Mouse (Mus musculus) neural tube, embryonic 14.5 days (tissue): ENCODE data around the gene Tsnaxip1. TPM values are rescaled to one million over a fixed set of nuclear protein-coding genes. Genes with fewer than 3 reads are reported as not detected.
A peak's percentile ranks its signal among the peaks of the same experiment; 100 is the strongest.

ENCODE experiments used
- ATAC-seq: fragments of 200-750 bp; cut with Nextera tagmentation; 2 replicates; pipeline ENCODE4 v1.8.0; 2017; ENCODE audit warnings: low read depth, mild to moderate bottlenecking, moderate TSS enrichment, moderate library complexity
- H3K27ac ChIP-seq: fragments of 300-500 bp; sonication (generic); 2 replicates; pipeline ENCODE4 v1.5.1; 2014; ENCODE audit warnings: low read depth, mild to moderate bottlenecking, control low read depth, low read length, moderate library complexity, mixed read lengths
- H3K27me3 ChIP-seq: fragments of 300-500 bp; sonication (generic); 2 replicates; pipeline ENCODE4 v1.6.1; 2014; ENCODE audit warnings: low read length; ENCODE audit not compliant: control insufficient read depth, insufficient read depth
- H3K36me3 ChIP-seq: fragments of 300-500 bp; sonication (generic); 2 replicates; pipeline ENCODE4 v1.6.1; 2014; ENCODE audit warnings: low read length, mixed read lengths; ENCODE audit not compliant: control insufficient read depth, insufficient read depth
- H3K4me1 ChIP-seq: fragments of 300-500 bp; sonication (generic); 2 replicates; pipeline ENCODE4 v1.6.1; 2014; ENCODE audit warnings: low read length; ENCODE audit not compliant: control insufficient read depth, insufficient read depth
- H3K4me2 ChIP-seq: fragments of 300-500 bp; sonication (generic); 2 replicates; pipeline ENCODE4 v1.6.1; 2014; ENCODE audit warnings: mild to moderate bottlenecking, low read depth, low read length, control low read depth
- H3K4me3 ChIP-seq: fragments of 300-500 bp; sonication (generic); 2 replicates; pipeline ENCODE4 v1.5.1; 2014; ENCODE audit warnings: low read depth, low read length, control low read depth, mixed read lengths
- H3K9ac ChIP-seq: fragments of 300-500 bp; sonication (generic); replicated peaks from 2 replicates; pipeline ENCODE4 v1.6.1; 2014; ENCODE audit warnings: low read depth, mild to moderate bottlenecking, control low read depth, low read length, mixed read lengths
- H3K9me3 ChIP-seq: fragments of 300-500 bp; sonication (generic); 2 replicates; pipeline ENCODE4 v1.6.1; 2016; ENCODE audit warnings: low read length; ENCODE audit not compliant: control insufficient read depth
- WGBS: fragments of 180-500 bp; shearing (Covaris S2); extraction: QIAGEN DNeasy Blood & Tissue Kit; methylation state at CpG from one replicate; pipeline ENCODE4 v1.1.7; 2014; 5-methylcytosine and 5-hydroxymethylcytosine counted together
- polyA plus RNA-seq: library from polyadenylated mRNA; unstranded; fragments of >200 nt; fragmentation: Nextera tagmentation; extraction: Ambion mirVana; gene quantifications from 2 replicates; pipeline ENCODE4 v1.2.1, GENCODE M21; 2014

Gene Tsnaxip1
- polyA plus RNA-seq, 1 experiment from 2014 or later: 0.28 TPM

DNA sequence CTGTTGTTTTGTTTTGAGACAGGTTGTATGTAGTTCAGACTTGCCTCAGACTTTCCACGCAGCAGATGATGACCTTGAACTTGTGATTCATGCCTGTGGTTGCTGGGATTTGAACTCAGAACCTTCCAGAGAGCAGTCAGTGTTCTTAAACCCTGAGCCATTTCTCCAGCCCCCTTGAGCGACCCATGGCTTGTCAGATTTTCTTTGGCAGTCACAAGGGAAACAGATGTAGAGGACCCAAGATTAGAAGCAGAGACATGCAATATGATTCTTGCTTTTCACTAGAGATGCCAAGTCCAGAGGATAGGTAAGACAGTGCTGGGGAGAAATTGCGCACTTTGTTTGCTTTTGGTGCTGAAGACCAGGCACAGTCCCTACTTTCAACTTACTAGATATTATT lies 25.6 kb downstream of the Tsnaxip1 start, which contains the start of gene Cenpt:
TSS of gene Cenpt (minus strand) at position 101 of the 400 bp plus-strand sequence.
- no peak within 1 kb of the TSS for H3K4me3 ChIP-seq

DNA sequence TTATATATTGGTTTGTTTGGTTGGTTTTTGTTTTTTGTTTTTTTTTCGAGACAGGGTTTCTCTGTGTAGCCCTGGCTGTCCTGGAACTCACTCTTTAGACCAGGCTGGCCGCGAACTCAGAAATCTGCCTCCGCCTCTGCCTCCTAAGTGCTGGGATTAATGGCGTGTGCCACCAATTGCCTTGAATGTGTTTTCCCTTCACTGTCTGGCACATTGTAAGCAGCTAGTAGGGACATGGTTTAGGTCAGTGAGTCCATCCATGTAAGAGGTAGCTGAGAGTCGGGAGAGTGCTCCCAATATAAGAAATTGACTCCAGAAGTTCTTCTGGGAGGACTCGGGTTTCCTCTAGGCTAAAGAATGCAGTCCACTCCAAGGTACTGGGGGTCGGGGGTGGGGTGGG lies 26.8 kb downstream of the Tsnaxip1 start:
- H3K27me3 ChIP-seq: no peaks in the 10 kb centered on the region
- H3K4me3 ChIP-seq: peak overlapping the region; percentile 78
- H3K36me3 ChIP-seq: no peaks in the 10 kb centered on the region; the same call in 1 of the 2 replicates
- 27% methylated on average over 8 of the region's 8 CpGs for WGBS
- peak overlapping the region; percentile 69 for H3K9ac ChIP-seq
- no peak for ATAC-seq
- H3K4me1 ChIP-seq: peaks cover 31% of the 10 kb centered on the region
- no peaks in the 10 kb centered on the region for H3K9me3 ChIP-seq
- H3K4me2 ChIP-seq: peak overlapping the region; percentile 18; the same call in 1 of the 2 replicates
- no peak overlapping the region; the same call in 1 of the 2 replicates for H3K27ac ChIP-seq

More for the DNA sequence above, 25.6 kb downstream of the Tsnaxip1 start, which contains the start of gene Cenpt:
- peaks cover 11% of the 10 kb centered on the region for H3K36me3 ChIP-seq
- H3K9me3 ChIP-seq: no peaks in the 10 kb centered on the region
- WGBS: 88% methylated on average over 3 of the region's 3 CpGs
- H3K9ac ChIP-seq: no peak within 1 kb of the TSS
- H3K27me3 ChIP-seq: no peaks in the 10 kb centered on the region
- no peak for ATAC-seq
- H3K27ac ChIP-seq: no peak within 1 kb of the TSS
- peaks cover 31% of the 10 kb centered on the region for H3K4me1 ChIP-seq
- H3K4me2 ChIP-seq: no peak within 1 kb of the TSS

DNA sequence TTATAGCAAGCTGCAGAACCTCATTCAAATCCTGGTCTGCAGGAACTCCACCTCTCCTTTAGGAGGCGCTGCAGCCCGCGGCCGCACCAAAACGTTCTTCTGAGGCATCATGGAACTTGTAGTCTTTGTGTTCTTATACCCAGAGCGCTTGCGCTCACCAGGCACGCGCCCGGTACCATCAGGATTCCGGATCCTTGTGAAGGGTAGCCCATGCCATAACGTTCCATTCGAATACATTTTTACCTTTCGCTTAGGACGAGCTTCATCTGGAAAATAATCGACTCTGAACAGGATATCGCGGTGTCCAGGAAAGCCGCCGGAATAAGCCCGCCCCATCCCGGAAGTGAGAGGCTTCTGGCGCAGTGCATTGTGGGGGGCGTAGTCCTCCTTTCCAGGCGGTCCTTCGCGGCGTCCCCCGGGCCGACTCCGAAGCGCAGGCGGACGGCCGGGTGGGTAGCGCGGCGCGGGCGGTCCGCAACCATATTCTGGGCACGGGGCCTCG lies 27.2 kb downstream of the Tsnaxip1 start, which contains the start of gene Thap11:
TSS of gene Thap11 (plus strand) at position 418 of the 502 bp plus-strand sequence.
- Histone ChIP-seq H3K27me3 (no peaks in the 10 kb centered on the region), H3K4me3 (peak within 1 kb of the TSS; percentile 78), H3K4me1 (peaks cover 33% of the 10 kb centered on the region), H3K9ac (peak within 1 kb of the TSS; percentile 69), H3K36me3 (no peaks in the 10 kb centered on the region), H3K9me3 (no peaks in the 10 kb centered on the region), H3K4me2 (peak within 1 kb of the TSS; percentile 98), H3K27ac (peak within 1 kb of the TSS; percentile 75)
- ATAC-seq: peak; percentile 92
- under 1% methylated on average over 43 of the region's 43 CpGs for WGBS

DNA sequence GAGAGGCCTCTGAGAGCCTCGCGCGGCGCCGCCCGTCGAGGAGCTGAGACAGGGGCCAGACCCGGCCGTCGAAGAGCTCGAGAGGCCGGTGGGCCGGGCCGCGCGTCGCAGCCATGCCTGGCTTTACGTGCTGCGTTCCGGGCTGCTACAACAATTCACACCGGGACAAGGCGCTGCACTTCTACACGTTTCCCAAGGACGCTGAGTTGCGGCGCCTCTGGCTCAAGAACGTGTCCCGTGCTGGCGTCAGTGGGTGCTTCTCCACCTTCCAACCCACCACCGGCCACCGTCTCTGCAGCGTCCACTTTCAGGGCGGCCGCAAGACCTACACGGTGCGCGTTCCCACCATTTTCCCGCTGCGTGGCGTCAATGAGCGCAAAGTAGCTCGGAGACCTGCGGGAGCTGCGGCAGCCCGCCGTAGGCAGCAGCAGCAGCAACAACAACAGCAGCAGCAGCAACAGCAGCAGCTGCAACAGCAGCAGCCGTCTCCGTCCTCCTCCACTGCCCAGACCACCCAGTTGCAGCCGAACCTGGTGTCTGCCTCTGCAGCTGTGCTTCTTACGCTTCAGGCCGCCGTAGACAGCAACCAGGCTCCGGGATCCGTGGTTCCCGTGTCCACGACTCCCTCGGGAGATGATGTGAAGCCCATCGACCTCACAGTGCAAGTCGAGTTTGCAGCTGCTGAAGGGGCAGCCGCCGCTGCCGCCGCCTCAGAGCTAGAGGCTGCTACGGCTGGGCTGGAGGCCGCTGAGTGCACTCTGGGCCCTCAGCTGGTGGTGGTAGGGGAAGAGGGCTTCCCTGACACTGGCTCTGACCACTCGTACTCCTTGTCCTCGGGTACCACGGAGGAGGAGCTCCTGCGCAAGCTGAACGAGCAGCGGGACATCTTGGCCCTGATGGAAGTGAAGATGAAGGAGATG lies 28.0 kb downstream of the Tsnaxip1 start:
- H3K27me3 ChIP-seq: no peaks in the 10 kb centered on the region
- no peaks in the 10 kb centered on the region for H3K36me3 ChIP-seq
- WGBS: under 1% methylated on average over 71 of the region's 71 CpGs
- ATAC-seq: peak; percentile 15
- peak overlapping the region; percentile 78 for H3K4me3 ChIP-seq
- H3K9me3 ChIP-seq: no peaks in the 10 kb centered on the region
- peaks cover 34% of the 10 kb centered on the region for H3K4me1 ChIP-seq
- peak overlapping the region; percentile 69 for H3K9ac ChIP-seq
- peak overlapping the region; percentile 75 for H3K27ac ChIP-seq
- peak overlapping the region; percentile 98 for H3K4me2 ChIP-seq

DNA sequence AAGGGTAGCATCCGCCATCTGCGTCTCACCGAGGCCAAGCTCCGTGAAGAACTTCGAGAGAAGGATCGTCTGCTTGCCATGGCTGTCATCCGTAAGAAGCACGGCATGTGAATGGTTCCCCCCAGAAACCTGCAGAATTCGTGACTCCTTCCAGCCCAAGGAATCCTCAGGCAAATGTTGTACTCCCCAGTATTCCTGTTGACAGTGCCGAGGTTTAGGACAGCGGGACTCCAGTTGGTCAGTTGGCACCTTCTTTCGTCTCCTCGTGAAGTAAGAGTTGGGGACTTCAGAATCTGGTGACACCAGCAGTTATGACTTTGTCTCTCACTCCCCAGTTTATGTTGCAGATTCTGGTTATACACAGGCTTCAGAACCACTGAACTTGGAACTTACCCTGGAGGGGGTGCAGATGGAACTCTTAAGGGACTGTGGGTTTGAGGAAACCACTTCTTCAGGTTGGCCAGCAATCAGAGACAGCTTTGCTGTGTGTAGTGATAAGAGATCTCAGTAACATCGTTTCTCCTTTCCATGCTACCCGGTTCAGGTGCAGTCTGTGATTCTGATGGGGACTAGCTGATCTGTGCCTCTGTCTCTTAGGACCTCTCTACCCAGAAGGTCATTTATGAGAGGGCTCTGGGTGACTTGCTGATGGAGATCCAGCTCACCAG lies 28.8 kb downstream of the Tsnaxip1 start:
- Histone ChIP-seq H3K9me3 (no peaks in the 10 kb centered on the region), H3K4me3 (peak overlapping the region; percentile 78), H3K9ac (peak overlapping the region; percentile 69), H3K27ac (peak overlapping the region; percentile 75), H3K27me3 (no peaks in the 10 kb centered on the region), H3K4me2 (peak overlapping the region; percentile 98), H3K36me3 (no peaks in the 10 kb centered on the region), H3K4me1 (peaks cover 32% of the 10 kb centered on the region)
- WGBS: 23% methylated on average over 15 of the region's 15 CpGs
- no peak for ATAC-seq

DNA sequence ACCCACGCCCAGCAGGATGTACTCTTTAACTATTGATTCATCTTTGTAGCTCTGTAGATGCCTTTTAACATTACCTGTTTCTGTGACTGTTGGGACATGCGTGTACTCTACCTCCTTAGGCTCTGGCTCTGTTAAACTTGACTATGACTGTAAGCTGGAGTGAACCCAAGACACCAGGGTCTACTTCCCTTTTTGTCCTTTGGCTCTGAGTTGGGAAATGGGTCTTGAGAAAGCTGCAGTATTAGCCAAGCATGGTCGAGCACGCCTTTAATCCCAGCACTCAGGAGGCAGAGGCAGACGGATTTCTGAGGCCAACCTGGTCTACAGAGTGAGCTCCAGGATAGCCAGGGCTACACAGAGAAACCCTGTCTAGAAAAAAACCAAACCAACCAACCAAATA lies 31.0 kb downstream of the Tsnaxip1 start:
- H3K4me2 ChIP-seq: no peak overlapping the region

DNA sequence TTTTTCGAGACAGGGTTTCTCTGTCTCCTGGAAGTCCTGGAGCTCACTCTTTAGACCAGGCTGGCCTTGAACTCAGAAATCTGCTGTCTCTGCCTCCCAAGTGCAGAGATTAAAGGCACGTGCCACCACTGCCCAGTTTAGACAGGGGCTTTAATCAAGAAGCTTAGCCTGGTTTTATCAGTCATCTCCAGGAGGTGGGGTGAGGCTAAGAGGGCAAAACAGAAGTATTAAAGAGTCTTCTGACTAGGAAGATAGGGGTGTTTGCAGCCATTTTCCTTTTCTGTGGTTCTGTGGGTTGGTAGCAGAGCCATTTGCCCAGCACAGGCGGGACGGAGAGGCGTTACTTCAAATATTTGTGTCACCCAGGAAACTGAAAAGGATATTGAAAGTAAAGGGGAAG lies 31.8 kb downstream of the Tsnaxip1 start:
- Histone ChIP-seq H3K4me1 (peaks cover 45% of the 10 kb centered on the region), H3K4me2 (no peak overlapping the region), H3K9ac (no peak overlapping the region), H3K36me3 (no peaks in the 10 kb centered on the region), H3K9me3 (no peaks in the 10 kb centered on the region), H3K4me3 (no peak overlapping the region), H3K27ac (no peak overlapping the region), H3K27me3 (no peaks in the 10 kb centered on the region)
- WGBS: 80% methylated on average over 5 of the region's 5 CpGs
- ATAC-seq: no peak

More for the DNA sequence above, 31.0 kb downstream of the Tsnaxip1 start:
- 90% methylated on average over 5 of the region's 5 CpGs for WGBS
- Histone ChIP-seq H3K27ac (no peak overlapping the region), H3K4me3 (no peak overlapping the region), H3K9me3 (no peaks in the 10 kb centered on the region), H3K36me3 (no peaks in the 10 kb centered on the region), H3K27me3 (no peaks in the 10 kb centered on the region), H3K4me1 (peaks cover 44% of the 10 kb centered on the region), H3K9ac (no peak overlapping the region)
- no peak for ATAC-seq

DNA sequence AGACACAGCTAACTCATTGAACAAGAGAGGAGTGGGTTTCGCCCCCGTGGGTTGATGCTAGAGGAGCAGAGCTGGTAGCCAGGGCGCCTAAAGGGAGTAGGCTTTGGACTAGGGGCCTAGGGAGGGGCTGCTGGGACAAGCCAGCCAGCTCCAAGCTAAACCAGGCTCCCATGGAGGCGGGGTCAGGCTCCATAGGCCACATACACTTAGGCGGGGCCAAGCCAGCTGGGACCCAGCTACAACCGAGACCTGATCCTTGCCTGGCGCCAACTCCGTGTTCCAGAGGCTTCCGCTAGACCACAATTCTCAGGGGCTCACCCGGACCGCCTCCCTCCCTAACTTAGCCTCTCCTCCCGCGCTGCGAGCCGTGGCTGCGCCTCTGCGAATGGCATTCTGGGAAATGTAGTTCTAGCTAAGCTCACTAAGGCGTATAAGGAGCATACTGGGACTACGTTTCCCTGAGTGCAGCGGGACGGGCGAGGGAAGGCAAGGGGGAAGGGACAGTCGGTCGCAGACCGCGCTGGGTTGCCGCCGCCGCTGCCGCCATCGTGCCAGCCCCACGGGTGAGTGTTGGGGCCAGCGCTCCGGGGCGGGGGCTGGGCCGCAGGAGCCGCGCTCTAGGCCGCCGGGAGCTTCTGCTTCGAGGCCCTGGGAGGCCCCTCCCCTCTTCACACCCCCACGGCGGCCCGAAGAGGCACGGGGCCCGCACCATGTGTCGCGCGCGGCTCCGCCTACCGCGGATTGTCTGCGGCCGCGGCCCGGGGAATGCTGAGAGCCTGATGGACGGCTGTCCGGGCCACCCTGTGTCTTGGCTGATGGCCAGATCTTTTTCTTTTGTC lies 32.8 kb downstream of the Tsnaxip1 start, which contains the start of gene Nutf2:
TSS of gene Nutf2 (plus strand) at position 438 of the 839 bp plus-strand sequence.
- peak; percentile 97 for ATAC-seq
- H3K9me3 ChIP-seq: no peaks in the 10 kb centered on the region
- H3K4me3 ChIP-seq: peak within 1 kb of the TSS; percentile 90
- H3K27ac ChIP-seq: peak within 1 kb of the TSS; percentile 74
- H3K4me1 ChIP-seq: peaks cover 44% of the 10 kb centered on the region
- H3K9ac ChIP-seq: peak within 1 kb of the TSS; percentile 75
- WGBS: under 1% methylated on average over 57 of the region's 59 CpGs
- peak within 1 kb of the TSS; percentile 87 for H3K4me2 ChIP-seq
- no peaks in the 10 kb centered on the region for H3K36me3 ChIP-seq
- H3K27me3 ChIP-seq: no peaks in the 10 kb centered on the region
